ENCODE assay signal across 14 mouse cellular contexts in the genomic region with DNA sequence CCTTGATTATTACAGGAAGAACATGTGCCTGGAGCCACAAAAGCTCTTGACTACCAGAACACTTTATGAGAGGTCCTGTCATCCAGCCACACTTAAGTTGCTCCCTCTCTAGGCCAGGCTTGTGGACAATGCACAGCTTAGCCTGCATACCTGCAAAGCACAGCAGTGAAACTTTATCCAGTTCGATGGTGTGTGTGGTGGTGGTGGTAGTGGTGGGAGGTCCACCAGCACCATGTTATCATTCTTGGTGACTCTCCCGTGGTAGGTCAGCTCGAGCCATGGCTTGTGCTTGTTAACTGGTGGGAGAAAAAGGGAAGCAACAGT. TPM values are rescaled to one million over a fixed set of nuclear protein-coding genes. Genes with fewer than 3 reads are reported as not detected.
ATAC-seq lines count a peak whose summit lies in the region.
"Not testable (repeated sequence)": the region's sequence is repeated elsewhere in the genome, so short reads cannot be mapped to it uniquely, and the experiment has no call there.
"Had no signal": no experiment of that assay in that cellular context is flagged by ENCODE, and none has a peak within 500 bp of the region (broad histone marks: within the 10 kb centered on the region; RNA-seq: fewer than 3 reads in every experiment).

No protein-coding gene starts in this region.

- not testable (repeated sequence) for H3K4me2 ChIP-seq in heart, embryonic 15.5 days; hindbrain, embryonic 16.5 days (ENCODE audit: low read length); kidney, embryonic 15.5 days; liver, embryonic 12.5 days

- H3K9ac ChIP-seq in heart, embryonic 15.5 days; hindbrain, embryonic 16.5 days (ENCODE audit: low read depth, low read length); kidney, embryonic 15.5 days; liver, embryonic 12.5 days: not testable (repeated sequence)

- H3K27me3 ChIP-seq in heart, embryonic 15.5 days; hindbrain, embryonic 16.5 days (replicated peaks; ENCODE audit: control insufficient read depth, insufficient read depth, low read length); kidney, embryonic 15.5 days; liver, embryonic 12.5 days (replicated peaks): not testable (repeated sequence)

- H3K9me3 ChIP-seq in heart, embryonic 15.5 days (replicated peaks); hindbrain, embryonic 16.5 days (ENCODE audit: control insufficient read depth, low read length); kidney, embryonic 15.5 days (replicated peaks); liver, embryonic 12.5 days (replicated peaks): not testable (repeated sequence)

- not testable (repeated sequence) for H3K4me3 ChIP-seq in heart, embryonic 15.5 days; hindbrain, embryonic 16.5 days (ENCODE audit: low read length); kidney, embryonic 15.5 days (replicated peaks); liver, embryonic 12.5 days

- H3K36me3 ChIP-seq in heart, embryonic 15.5 days; hindbrain, embryonic 16.5 days (ENCODE audit: control insufficient read depth, insufficient read depth, low read length); kidney, embryonic 15.5 days; liver, embryonic 12.5 days: not testable (repeated sequence)

- ATAC-seq in erythroid progenitor cell, adult 5-6 weeks (replicated peaks; ENCODE audit: low FRiP score, poor library complexity, severe bottlenecking) = 0 out of 2 replicates have a peak, but pooled peaks have one; percentile 27
- 0 out of 2 replicates have a peak, but pooled peaks have one; percentile 16 for ATAC-seq in heart, embryonic 15.5 days (replicated peaks; ENCODE audit: insufficient number of reproducible peaks, insufficient read depth, low FRiP score, low read depth)
- 0 out of 2 replicates have a peak, but pooled peaks have one; percentile 24 for ATAC-seq in hindbrain, embryonic 16.5 days
- ATAC-seq in kidney, embryonic 15.5 days (replicated peaks; ENCODE audit: low FRiP score) = peak; percentile 17; the same call in 1 of the 2 replicates
- peak; percentile 40; the same call in 1 of the 2 replicates for ATAC-seq in liver, embryonic 12.5 days
- peak; percentile 10; the same call in 1 of the 2 replicates for ATAC-seq in megakaryocyte progenitor cell, adult 5-6 weeks (replicated peaks; ENCODE audit: poor library complexity)
- peak; percentile 34; the same call in 1 of the 2 replicates for ATAC-seq in monocyte, adult 5-6 weeks (replicated peaks; ENCODE audit: insufficient number of reproducible peaks, low FRiP score, low TSS enrichment, poor library complexity, severe bottlenecking)

- not testable (repeated sequence) for H3K27ac ChIP-seq in heart, embryonic 15.5 days; hindbrain, embryonic 16.5 days (ENCODE audit: low read depth, low read length); kidney, embryonic 15.5 days; liver, embryonic 12.5 days

- WGBS in heart, embryonic 15.5 days = 72% methylated on average over 3 of the region's 3 CpGs
- 84% methylated on average over 3 of the region's 3 CpGs for WGBS in hindbrain, embryonic 16.5 days
- WGBS in kidney, embryonic 15.5 days = 84% methylated on average over 3 of the region's 3 CpGs
- 56% methylated on average over 3 of the region's 3 CpGs for WGBS in liver, embryonic 12.5 days (ENCODE audit: insufficient replicate concordance)

- not testable (repeated sequence) for H3K4me1 ChIP-seq in heart, embryonic 15.5 days (replicated peaks); hindbrain, embryonic 16.5 days (ENCODE audit: control insufficient read depth, insufficient read depth, low read depth, low read length); kidney, embryonic 15.5 days; liver, embryonic 12.5 days

RNA-seq across cellular contexts. Expression of a gene that starts 19.7 kb away (rescaled TPM):
- not detected in 2 replicates for total RNA-seq in erythroid progenitor cell, adult 5-6 weeks (2015; ENCODE audit: low replicate concordance)
- not detected in 2 replicates for total RNA-seq in erythroid progenitor cell, adult 5-6 weeks (2017; ENCODE audit: low replicate concordance)
- not detected in 2 replicates for polyA plus RNA-seq in heart, embryonic 15.5 days (2015; fragmentation: Nextera tagmentation; extraction: Ambion mirVana)
- not detected in 2 replicates for polyA plus RNA-seq in hindbrain, embryonic 16.5 days (2015; fragmentation: Nextera tagmentation; extraction: Ambion mirVana)
- not detected in 2 replicates for polyA plus RNA-seq in kidney, embryonic 15.5 days (2015; fragmentation: Nextera tagmentation; extraction: Ambion mirVana)
- not detected in 2 replicates for polyA plus RNA-seq in liver, embryonic 12.5 days (2016; fragmentation: Nextera tagmentation; extraction: Ambion mirVana)
- 0.27 TPM in 1 of 2 replicates, not detected in the other for total RNA-seq in megakaryocyte progenitor cell, adult 5-6 weeks (2015)
- not detected in 2 replicates for total RNA-seq in megakaryocyte progenitor cell, adult 5-6 weeks (2017)
- total RNA-seq in monocyte, adult 5-6 weeks (2017) = not detected in 3 replicates
- total RNA-seq: adrenal gland, postnatal 10 days; gastrocnemius, postnatal 10 days; heart, adult 2 months; heart, postnatal 14 days had no signal
- polyA plus RNA-seq: C2C12; heart, adult 2 months; midbrain, embryonic 10.5 days; spleen, adult 2 months had no signal
